Comparison of ENCODE assay signal across 8 mouse cellular contexts in the genomic region with DNA sequence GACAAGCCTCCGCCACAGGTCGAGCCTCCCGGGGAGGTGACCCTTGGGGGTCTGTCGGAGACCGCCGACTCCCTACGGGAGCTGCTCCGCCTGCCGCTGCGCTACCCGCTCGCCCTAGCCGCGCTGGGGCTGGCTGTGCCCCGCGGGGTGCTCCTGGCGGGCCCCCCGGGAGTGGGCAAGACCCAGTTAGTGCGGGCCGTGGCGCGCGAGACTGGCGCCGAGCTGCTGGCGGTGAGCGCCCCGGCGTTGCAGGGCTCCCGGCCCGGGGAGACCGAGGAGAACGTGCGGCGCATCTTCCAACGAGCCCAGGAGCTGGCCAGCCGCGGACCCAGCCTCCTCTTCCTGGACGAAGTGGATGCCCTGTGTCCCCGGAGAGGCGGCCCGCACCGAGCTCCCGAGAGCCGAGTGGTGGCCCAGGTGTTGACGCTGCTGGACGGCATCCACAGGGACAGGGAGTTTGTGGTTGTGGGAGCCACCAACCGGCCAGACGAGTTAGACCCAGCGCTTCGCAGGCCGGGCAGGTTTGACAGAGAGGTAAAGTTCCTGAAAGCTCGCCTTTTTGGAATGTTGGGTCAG. TPM values are rescaled to one million over a fixed set of nuclear protein-coding genes. Genes with fewer than 3 reads are reported as not detected.
DNase-seq lines count a peak whose midpoint lies in the region; ATAC-seq and TF ChIP-seq lines count a peak whose summit lies in the region.

No protein-coding gene starts in this region.

- ATAC-seq in liver, embryonic 14.5 days (ENCODE audit: insufficient read depth): no peak; the same call in none of the 2 replicates
- peak; percentile 18 for ATAC-seq in neural tube, embryonic 12.5 days (ENCODE audit: low FRiP score, low read depth)

- H3K9me3 ChIP-seq in liver, embryonic 14.5 days (ENCODE audit: control insufficient read depth, low read length): no peaks in the 10 kb centered on the region
- H3K9me3 ChIP-seq in neural tube, embryonic 12.5 days: no peaks in the 10 kb centered on the region

- no peak for TF ChIP-seq EP300 in liver, embryonic 14.5 days (IDR thresholded peaks at IDR 0.05; ENCODE audit: low read depth)

- no peak for TF ChIP-seq CTCF in spleen, adult 2 months (IDR thresholded peaks at IDR 0.05; ENCODE audit: extremely low read depth, insufficient read depth, insufficient read length, insufficient replicate concordance)
- no peak for TF ChIP-seq CTCF in cerebellum, adult 2 months (IDR thresholded peaks at IDR 0.05; ENCODE audit: borderline replicate concordance, insufficient read depth, low read depth, low read length)
- peak; percentile 21; the same call in 1 of the 2 replicates for TF ChIP-seq CTCF in liver, embryonic 14.5 days (IDR thresholded peaks at IDR 0.05; ENCODE audit: low read depth)

- no peak for DNase-seq in spleen, adult 2 months (ENCODE audit: low read depth in 1 of 2, low spot score in 2 of 2)
- no peak for DNase-seq in spleen, adult 12 weeks (ENCODE audit: low spot score)
- peak; percentile 42 to 52 for DNase-seq in cerebellum, adult 2 months
- peak; percentile 53 for DNase-seq in forelimb bud, embryonic 11.5 days (ENCODE audit: low read depth, low spot score)
- peak; percentile 37 for DNase-seq in induced T-regulatory cell, adult 2 months (ENCODE audit: low read depth)
- DNase-seq in liver, embryonic 14.5 days (ENCODE audit: low read depth in 3 of 3, low spot score in 3 of 3): no peak
- no peak for DNase-seq in B cell, adult 2 months

- H3K4me1 ChIP-seq in spleen, adult 2 months (ENCODE audit: control insufficient read depth, insufficient read depth, insufficient read length): peaks cover 3% of the 10 kb centered on the region
- peaks cover 4% of the 10 kb centered on the region; the same call in 1 of the 2 replicates for H3K4me1 ChIP-seq in cerebellum, adult 2 months (ENCODE audit: control insufficient read depth, insufficient read depth, low read length)
- H3K4me1 ChIP-seq in liver, embryonic 14.5 days (replicated peaks; ENCODE audit: control insufficient read depth in 2 of 2, insufficient read depth in 2 of 2, low read length in 1 of 2): peaks cover 2% of the 10 kb centered on the region in 2 experiments; a peak in 1 of 4 replicates
- H3K4me1 ChIP-seq in neural tube, embryonic 12.5 days: peaks cover 11% of the 10 kb centered on the region; the same call in 1 of the 2 replicates

- no peak for TF ChIP-seq POLR2A in spleen, adult 2 months (IDR thresholded peaks at IDR 0.05; ENCODE audit: low read depth, low read length)
- no peak for TF ChIP-seq POLR2A in cerebellum, adult 2 months (IDR thresholded peaks at IDR 0.05; ENCODE audit: borderline replicate concordance, insufficient read depth, low read length)

- H3K9ac ChIP-seq in liver, embryonic 14.5 days (replicated peaks): peak overlapping the region; percentile 64
- H3K9ac ChIP-seq in neural tube, embryonic 12.5 days: peak overlapping the region; percentile 95

- no peaks in the 10 kb centered on the region for H3K27me3 ChIP-seq in spleen, adult 2 months (ENCODE audit: control insufficient read depth, insufficient read depth, low read length)
- H3K27me3 ChIP-seq in cerebellum, adult 2 months (ENCODE audit: control insufficient read depth, insufficient read depth, low read length): no peaks in the 10 kb centered on the region
- H3K27me3 ChIP-seq in liver, embryonic 14.5 days (ENCODE audit: control insufficient read depth, insufficient read depth, low read length): no peaks in the 10 kb centered on the region
- H3K27me3 ChIP-seq in neural tube, embryonic 12.5 days (replicated peaks): no peaks in the 10 kb centered on the region

- no peak overlapping the region for H3K27ac ChIP-seq in spleen, adult 2 months (ENCODE audit: insufficient read depth, low read length)
- no peak overlapping the region for H3K27ac ChIP-seq in cerebellum, adult 2 months (ENCODE audit: insufficient read depth, low read length)
- no peak overlapping the region for H3K27ac ChIP-seq in liver, embryonic 14.5 days
- no peak overlapping the region for H3K27ac ChIP-seq in neural tube, embryonic 12.5 days

- peak overlapping the region; percentile 93 for H3K4me2 ChIP-seq in liver, embryonic 14.5 days (ENCODE audit: low read depth)
- peak overlapping the region; percentile 98 for H3K4me2 ChIP-seq in neural tube, embryonic 12.5 days (replicated peaks)

- WGBS in spleen, adult 2 months: 1% methylated on average over 53 of the region's 53 CpGs
- WGBS in cerebellum, adult 2 months: under 1% methylated on average over 53 of the region's 53 CpGs
- under 1% methylated on average over 50 of the region's 53 CpGs for WGBS in liver, embryonic 14.5 days (ENCODE audit: insufficient replicate concordance)
- under 1% methylated on average over 51 of the region's 53 CpGs for whole genome bisulfite sequencing in neural tube, embryonic 12.5 days

- peak overlapping the region; percentile 97 for H3K4me3 ChIP-seq in spleen, adult 2 months (ENCODE audit: extremely low read depth, insufficient read depth, insufficient read length)
- peak overlapping the region; percentile 73 for H3K4me3 ChIP-seq in cerebellum, adult 2 months (replicated peaks; ENCODE audit: insufficient read depth, low read depth, low read length)
- peak overlapping the region; percentile 72 to 91 for H3K4me3 ChIP-seq in liver, embryonic 14.5 days (ENCODE audit: insufficient read depth in 1 of 2, low read depth in 2 of 2, low read length in 2 of 2)
- H3K4me3 ChIP-seq in neural tube, embryonic 12.5 days: peak overlapping the region; percentile 93

- H3K36me3 ChIP-seq in spleen, adult 2 months (ENCODE audit: control insufficient read depth, insufficient read depth, low read length): peaks cover 3% of the 10 kb centered on the region; the same call in 1 of the 2 replicates
- no peaks in the 10 kb centered on the region; the same call in none of the 2 replicates for H3K36me3 ChIP-seq in liver, embryonic 14.5 days (replicated peaks; ENCODE audit: control insufficient read depth, insufficient read depth, low read depth)
- H3K36me3 ChIP-seq in neural tube, embryonic 12.5 days: peaks cover 22% of the 10 kb centered on the region

RNA-seq across cellular contexts. Expression of a gene that starts 5.5 kb away (rescaled TPM):
- polyA plus RNA-seq in spleen, adult 2 months (2012; rRNA removed): 0.18 TPM in 2 replicates
- 0.67 and 0.81 TPM in 2 replicates for polyA plus RNA-seq in cerebellum, adult 2 months (2012; rRNA removed)
- polyA plus RNA-seq in liver, embryonic 14.5 days (2012; rRNA removed): 0.06 and 0.16 TPM in 2 replicates
- polyA plus RNA-seq in liver, embryonic 14.5 days (2014; fragmentation: Nextera tagmentation; extraction: Ambion mirVana): 0.30 and 0.37 TPM in 2 replicates
- polyA plus RNA-seq in neural tube, embryonic 12.5 days (2016; fragmentation: Nextera tagmentation; extraction: Ambion mirVana): 0.63 and 0.65 TPM in 2 replicates

RNA-seq across cellular contexts. Expression of a gene that starts 20.2 kb away (rescaled TPM):
- 16.3 and 17.4 TPM in 2 replicates for polyA plus RNA-seq in spleen, adult 2 months (2012; rRNA removed)
- 164 and 201 TPM in 2 replicates for polyA plus RNA-seq in cerebellum, adult 2 months (2012; rRNA removed)
- 8.6 and 14.1 TPM in 2 replicates for polyA plus RNA-seq in liver, embryonic 14.5 days (2012; rRNA removed)
- 24.8 and 27.6 TPM in 2 replicates for polyA plus RNA-seq in liver, embryonic 14.5 days (2014; fragmentation: Nextera tagmentation; extraction: Ambion mirVana)
- 19.1 and 21.6 TPM in 2 replicates for polyA plus RNA-seq in neural tube, embryonic 12.5 days (2016; fragmentation: Nextera tagmentation; extraction: Ambion mirVana)

Comparison
In these comparisons a context has a peak if more than half of its experiments do, and no peak if none do; other contexts are left out.
1. DNase-seq: peak in cerebellum, adult 2 months (2 of 2), forelimb bud, embryonic 11.5 days (single experiment) and induced T-regulatory cell, adult 2 months (single experiment); none in spleen, adult 2 months (0 of 2), spleen, adult 12 weeks (single experiment), liver, embryonic 14.5 days (0 of 3) and B cell, adult 2 months (0 of 2).
2. Peak in every context shown above with its lines, with median percentiles within 50 percentile points of each other: H3K4me3 ChIP-seq.